Mouse (Mus musculus) hindbrain, embryonic 14.5 days (tissue): ENCODE measurements at regions not wholly inside any gene's neighbourhood (a gene's known extent, or its start where the extent isn't known, plus 50 kb on each side); places are given as distances from the start of the nearest gene placed in this dataset.

ENCODE experiments used
- ATAC-seq: fragments of 200-750 bp; cut with Nextera tagmentation; 2 replicates; pipeline ENCODE4 v1.8.0; 2017; ENCODE audit warnings: moderate number of reproducible peaks, mild to moderate bottlenecking, moderate TSS enrichment, moderate library complexity; ENCODE audit not compliant: low FRiP score
- DNase-seq: peaks from one replicate; pipeline ENCODE4 v3.0.0-alpha.2; 2015; ENCODE audit warnings: low spot score
- H3K27ac ChIP-seq: fragments of 300-500 bp; sonication (generic); 2 replicates; pipeline ENCODE4 v1.5.1; 2014; ENCODE audit warnings: mild to moderate bottlenecking, moderate library complexity
- H3K27me3 ChIP-seq: fragments of 300-500 bp; sonication (generic); 2 replicates; pipeline ENCODE4 v1.6.1; 2014; ENCODE audit warnings: mild to moderate bottlenecking, low read length, mixed read lengths; ENCODE audit not compliant: control insufficient read depth, insufficient read depth
- H3K36me3 ChIP-seq: fragments of 300-500 bp; sonication (generic); replicated peaks from 2 replicates; pipeline ENCODE4 v1.6.1; 2014; ENCODE audit not compliant: control insufficient read depth, insufficient read depth
- H3K4me1 ChIP-seq: fragments of 300-500 bp; sonication (generic); replicated peaks from 2 replicates; pipeline ENCODE4 v1.6.1; 2014; ENCODE audit warnings: antibody characterized with exemption, low read length, mixed read lengths; ENCODE audit not compliant: control insufficient read depth, insufficient read depth
- H3K4me2 ChIP-seq: fragments of 300-500 bp; sonication (generic); replicated peaks from 2 replicates; pipeline ENCODE4 v1.6.1; 2014; ENCODE audit warnings: mild to moderate bottlenecking, moderate library complexity
- H3K4me3 ChIP-seq: fragments of 300-500 bp; sonication (generic); replicated peaks from 2 replicates; pipeline ENCODE4 v1.5.1; 2014; ENCODE audit warnings: mild to moderate bottlenecking, low read length
- H3K9ac ChIP-seq: fragments of 300-500 bp; sonication (generic); 2 replicates; pipeline ENCODE4 v1.6.1; 2014
- H3K9me3 ChIP-seq: fragments of 300-500 bp; sonication (generic); 2 replicates; pipeline ENCODE4 v1.6.1; 2016; ENCODE audit warnings: low read length; ENCODE audit not compliant: control insufficient read depth
- WGBS: fragments of 180-500 bp; shearing (Covaris S2); extraction: QIAGEN DNeasy Blood & Tissue Kit; methylation state at CpG from one replicate; pipeline ENCODE4 v1.1.7; 2014; 5-methylcytosine and 5-hydroxymethylcytosine counted together

DNA sequence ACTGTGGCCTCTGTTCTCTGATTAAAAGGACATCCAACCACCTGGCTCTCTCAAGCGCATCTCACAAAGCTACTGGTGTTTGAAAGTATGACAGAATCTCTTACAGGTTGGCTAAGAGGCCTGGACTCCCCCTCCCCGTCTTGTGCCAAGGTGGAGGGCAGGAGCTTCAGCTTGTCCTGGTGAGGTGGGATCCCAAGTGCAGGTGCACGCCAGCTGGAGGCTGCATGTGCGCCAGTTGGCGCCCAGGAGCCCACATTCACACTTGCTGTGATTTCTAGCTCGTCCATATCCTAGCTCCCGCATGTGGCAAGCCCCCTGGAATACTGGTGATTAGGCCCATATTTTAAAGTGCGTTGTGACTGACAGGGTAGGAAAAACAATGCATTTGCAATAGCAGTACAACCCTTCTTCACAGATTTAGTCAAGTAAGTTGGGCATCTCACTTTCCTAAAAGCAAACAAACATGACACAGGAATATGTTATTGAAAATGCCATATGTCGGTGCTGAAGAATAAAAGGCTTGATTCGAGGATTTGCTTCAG is 292.8 kb upstream of the Tenm3 start:
- 89% methylated on average over 10 of the region's 10 CpGs for WGBS
- H3K4me1 ChIP-seq, result no peaks in the 10 kb centered on the region
- no peak overlapping the region for H3K4me3 ChIP-seq
- no peak overlapping the region for H3K4me2 ChIP-seq
- no peaks in the 10 kb centered on the region for H3K9me3 ChIP-seq
- DNase-seq, result no peak
- no peaks in the 10 kb centered on the region for H3K27me3 ChIP-seq
- no peak for ATAC-seq
- no peak overlapping the region for H3K27ac ChIP-seq
- H3K9ac ChIP-seq, result no peak overlapping the region
- no peaks in the 10 kb centered on the region for H3K36me3 ChIP-seq

DNA sequence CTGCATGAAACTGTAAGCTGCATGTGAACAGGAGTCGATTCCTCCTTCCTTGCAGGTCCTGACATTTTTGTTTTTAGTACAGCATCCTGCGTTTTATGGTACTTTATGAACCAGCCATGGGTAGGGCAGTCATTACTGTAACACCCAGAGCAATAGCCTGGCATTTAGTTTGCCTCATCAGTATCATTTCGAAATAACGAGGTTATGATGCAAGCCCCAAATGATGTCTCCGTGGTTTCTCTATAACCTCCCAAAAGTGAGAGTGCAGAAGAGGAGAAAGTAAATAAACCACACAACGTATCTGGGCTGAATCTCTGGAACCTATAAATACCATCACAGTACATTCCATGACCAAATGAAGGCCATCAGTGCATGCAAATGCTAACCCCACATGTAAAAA is 265.3 kb upstream of the Tenm3 start:
- H3K36me3 ChIP-seq, result no peaks in the 10 kb centered on the region
- no peaks in the 10 kb centered on the region for H3K4me1 ChIP-seq
- ATAC-seq (no peak), DNase-seq (no peak)
- H3K27me3 ChIP-seq, result no peaks in the 10 kb centered on the region
- no peak overlapping the region for H3K4me3 ChIP-seq
- no peak overlapping the region for H3K9ac ChIP-seq
- H3K4me2 ChIP-seq, result no peak overlapping the region
- H3K9me3 ChIP-seq, result no peaks in the 10 kb centered on the region
- WGBS, result 85% methylated on average over 6 of the region's 6 CpGs
- no peak overlapping the region for H3K27ac ChIP-seq

DNA sequence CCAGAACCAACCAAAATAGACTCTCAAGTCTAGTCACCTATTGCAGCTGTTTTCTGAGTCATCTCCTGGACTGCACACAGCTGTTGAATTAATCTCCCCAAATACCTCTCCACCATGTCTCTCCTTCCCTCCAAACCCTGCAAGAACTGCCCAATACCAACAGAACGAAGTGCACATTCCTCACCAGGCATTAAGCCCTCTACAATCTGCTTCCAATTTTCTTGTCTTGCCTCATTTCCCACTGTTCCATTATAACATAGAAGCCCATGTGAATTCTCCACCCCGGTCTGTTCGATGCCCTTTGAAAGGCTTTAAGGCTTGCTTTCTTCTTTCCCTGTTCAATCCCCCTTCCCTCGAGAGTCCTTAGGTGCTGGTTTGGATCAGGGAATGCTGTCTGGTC is 264.9 kb upstream of the Tenm3 start:
- no peaks in the 10 kb centered on the region for H3K9me3 ChIP-seq
- H3K27ac ChIP-seq, result no peak overlapping the region
- H3K4me2 ChIP-seq, result no peak overlapping the region
- ATAC-seq, result no peak
- no peaks in the 10 kb centered on the region for H3K4me1 ChIP-seq
- 69% methylated on average over 4 of the region's 4 CpGs for WGBS
- no peaks in the 10 kb centered on the region for H3K36me3 ChIP-seq
- no peak overlapping the region for H3K4me3 ChIP-seq
- H3K9ac ChIP-seq, result no peak overlapping the region
- DNase-seq, result no peak
- H3K27me3 ChIP-seq, result no peaks in the 10 kb centered on the region

DNA sequence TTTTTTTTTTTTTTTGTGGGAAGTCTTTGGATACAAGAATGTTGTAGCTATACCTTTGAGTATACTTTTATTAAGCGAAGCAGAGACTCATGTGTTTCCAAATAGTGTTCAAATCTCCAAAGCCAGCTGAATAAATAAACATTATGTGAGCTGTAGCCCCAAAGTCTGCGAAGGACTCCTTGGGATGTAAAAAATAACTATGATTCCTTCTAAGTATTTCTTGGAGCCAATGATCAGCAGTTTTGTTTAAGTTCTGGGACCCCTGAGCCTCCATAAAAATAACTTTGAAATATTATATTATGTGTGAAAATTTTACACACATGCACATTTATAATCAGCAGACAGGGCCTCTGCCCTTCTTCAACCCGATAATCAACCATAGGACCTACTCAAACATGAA is 262.8 kb upstream of the Tenm3 start:
- Histone ChIP-seq H3K4me1 (no peaks in the 10 kb centered on the region), H3K4me3 (no peak overlapping the region), H3K27me3 (no peaks in the 10 kb centered on the region), H3K9ac (no peak overlapping the region), H3K4me2 (no peak overlapping the region), H3K9me3 (no peaks in the 10 kb centered on the region), H3K36me3 (no peaks in the 10 kb centered on the region), H3K27ac (no peak overlapping the region)
- ATAC-seq (no peak), DNase-seq (no peak)
- 89% methylated on average over 3 of the region's 3 CpGs for WGBS

DNA sequence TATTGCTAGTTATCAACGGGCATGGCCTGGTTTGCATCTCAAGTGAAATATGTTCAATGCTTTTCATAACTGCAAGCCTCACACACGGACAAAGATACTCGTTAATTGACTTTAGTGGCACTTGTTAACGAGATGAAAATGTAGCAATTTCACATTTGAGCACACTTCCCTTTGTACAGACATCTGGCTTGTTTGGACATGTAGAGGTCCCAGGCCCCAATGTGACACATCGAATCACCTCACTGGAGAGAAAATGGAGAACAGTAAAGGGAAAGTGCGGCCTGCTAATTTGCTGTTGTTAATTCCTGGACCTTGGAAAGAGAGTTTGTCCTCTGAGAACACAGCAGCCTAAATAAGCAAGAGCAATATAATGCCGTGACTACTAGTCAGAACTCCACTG is 257.4 kb upstream of the Tenm3 start:
- Histone ChIP-seq H3K36me3 (no peaks in the 10 kb centered on the region), H3K4me3 (no peak overlapping the region), H3K4me2 (no peak overlapping the region), H3K4me1 (no peaks in the 10 kb centered on the region), H3K9me3 (0 out of 2 replicates have a peak, but pooled peaks cover 4% of the 10 kb centered on the region), H3K27me3 (no peaks in the 10 kb centered on the region), H3K27ac (no peak overlapping the region), H3K9ac (no peak overlapping the region)
- ATAC-seq (no peak), DNase-seq (no peak)
- WGBS, result 87% methylated on average over 7 of the region's 7 CpGs

DNA sequence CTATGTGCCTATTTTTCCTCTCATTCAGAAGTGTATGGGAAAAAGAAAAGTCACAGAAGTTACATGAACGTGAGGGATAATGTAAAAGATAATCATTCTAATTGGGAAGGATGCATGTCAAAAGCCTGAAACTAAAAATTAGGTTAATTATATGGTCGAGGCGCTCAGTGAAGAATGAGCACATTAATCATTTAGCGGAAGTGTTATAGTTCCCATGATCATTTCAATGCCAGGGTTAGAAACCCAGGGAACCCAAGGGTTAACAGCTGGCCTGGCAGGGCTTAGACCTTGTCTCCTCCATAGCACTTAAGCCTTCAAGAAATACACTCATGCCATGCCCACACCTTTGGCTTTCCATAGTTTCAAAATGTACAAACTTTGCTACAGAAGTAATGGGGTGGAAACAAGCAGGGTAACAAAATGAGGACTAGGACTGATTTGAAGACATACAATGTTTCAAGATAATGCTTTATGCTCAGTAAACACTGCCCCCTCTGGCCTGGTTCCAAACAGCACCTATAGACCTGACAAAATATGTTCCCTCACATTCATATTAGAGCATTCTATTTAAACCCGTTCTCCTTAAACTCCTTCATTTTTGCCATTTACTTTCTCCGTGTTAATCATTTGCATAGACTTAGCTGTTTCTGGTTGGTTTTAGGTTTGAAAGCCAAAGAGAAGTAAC is 240.6 kb upstream of the Tenm3 start:
- no peak overlapping the region for H3K27ac ChIP-seq
- H3K27me3 ChIP-seq, result no peaks in the 10 kb centered on the region
- H3K4me3 ChIP-seq, result no peak overlapping the region
- H3K9me3 ChIP-seq, result no peaks in the 10 kb centered on the region
- no peak overlapping the region for H3K4me2 ChIP-seq
- H3K4me1 ChIP-seq, result no peaks in the 10 kb centered on the region
- no peaks in the 10 kb centered on the region for H3K36me3 ChIP-seq
- ATAC-seq (no peak), DNase-seq (no peak)
- WGBS, result 84% methylated on average over 6 of the region's 6 CpGs
- H3K9ac ChIP-seq, result no peak overlapping the region

DNA sequence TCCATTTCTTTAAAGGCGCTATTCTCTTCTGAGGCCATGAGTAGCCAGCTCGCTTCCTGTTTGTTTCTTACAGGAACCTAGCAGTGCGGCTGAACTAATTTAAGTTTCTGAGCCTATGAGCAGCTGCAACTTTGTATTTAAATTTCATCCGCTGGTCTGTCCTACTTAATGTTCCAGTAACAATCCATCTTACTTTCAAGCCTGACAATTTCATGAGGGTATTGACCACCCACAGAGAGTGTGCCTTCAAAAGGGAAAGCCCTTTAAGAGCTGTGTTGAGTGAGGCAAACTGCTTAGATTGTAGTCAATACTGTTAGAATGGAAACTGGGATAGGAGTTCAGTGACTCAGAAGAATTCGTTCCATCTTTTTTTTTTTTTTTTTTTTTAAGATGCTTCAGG is 225.7 kb upstream of the Tenm3 start:
- DNase-seq (no peak), ATAC-seq (no peak)
- Histone ChIP-seq H3K27me3 (no peaks in the 10 kb centered on the region), H3K4me2 (no peak overlapping the region), H3K4me3 (no peak overlapping the region), H3K9me3 (no peaks in the 10 kb centered on the region), H3K9ac (no peak overlapping the region), H3K27ac (no peak overlapping the region), H3K4me1 (no peaks in the 10 kb centered on the region), H3K36me3 (no peaks in the 10 kb centered on the region)
- WGBS, result 55% methylated on average over 5 of the region's 5 CpGs

DNA sequence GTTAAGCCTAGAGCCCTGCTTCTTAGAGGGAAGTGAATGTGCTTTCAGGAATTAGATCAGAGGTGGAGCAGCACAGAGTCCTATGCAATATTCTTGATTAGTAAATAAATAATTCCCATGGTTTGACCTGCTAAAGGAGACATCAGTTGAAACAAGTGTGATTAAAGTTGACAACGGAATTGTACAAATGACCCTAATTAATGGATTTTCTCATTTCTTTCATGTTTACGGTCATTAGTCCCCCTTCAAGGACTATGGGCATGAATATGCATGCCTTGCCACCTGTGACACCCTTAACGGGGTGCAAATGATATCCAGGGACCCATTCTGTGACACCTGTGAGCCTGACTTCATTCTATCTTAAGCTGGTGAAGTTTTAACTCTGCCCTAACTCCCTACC is 219.5 kb upstream of the Tenm3 start:
- Histone ChIP-seq H3K27me3 (no peaks in the 10 kb centered on the region), H3K36me3 (no peaks in the 10 kb centered on the region)
- 59% methylated on average over 3 of the region's 3 CpGs for WGBS

DNA sequence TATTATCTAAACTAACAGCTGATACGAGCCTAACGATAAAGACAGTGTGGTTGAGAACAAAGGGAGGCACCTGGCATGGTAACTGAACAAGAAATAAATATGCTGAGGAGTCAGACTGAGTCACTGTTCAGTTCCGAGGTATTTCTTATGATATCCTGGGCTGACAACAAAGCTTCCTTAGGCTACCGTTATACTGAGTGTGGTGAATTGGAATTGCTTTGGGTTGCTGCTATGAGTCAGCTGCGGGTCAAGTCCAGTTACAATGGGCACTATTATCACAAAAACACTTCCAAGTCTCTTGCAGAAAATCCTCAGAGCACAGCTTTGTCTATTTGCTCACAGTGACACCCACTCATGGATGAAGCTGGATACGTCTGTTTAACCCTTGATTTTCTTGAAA is 199.5 kb upstream of the Tenm3 start:
- no peak for DNase-seq
- Histone ChIP-seq H3K36me3 (no peaks in the 10 kb centered on the region), H3K27me3 (no peaks in the 10 kb centered on the region), H3K9ac (no peak overlapping the region), H3K4me3 (no peak overlapping the region), H3K4me1 (no peaks in the 10 kb centered on the region), H3K9me3 (0 out of 2 replicates have a peak, but pooled peaks cover 4% of the 10 kb centered on the region), H3K27ac (no peak overlapping the region), H3K4me2 (no peak overlapping the region)
- no peak for ATAC-seq
- 67% methylated on average over 6 of the region's 6 CpGs for WGBS

More for the DNA sequence above, 219.5 kb upstream of the Tenm3 start:
- H3K4me2 ChIP-seq, result no peak overlapping the region
- H3K9ac ChIP-seq, result no peak overlapping the region
- no peak overlapping the region for H3K4me3 ChIP-seq
- H3K27ac ChIP-seq, result no peak overlapping the region
- no peak for ATAC-seq
- DNase-seq, result no peak
- no peaks in the 10 kb centered on the region for H3K9me3 ChIP-seq
- H3K4me1 ChIP-seq, result no peaks in the 10 kb centered on the region
